Mouse (Mus musculus) retina, postnatal 7 days (tissue): ENCODE measurements at regions not wholly inside any gene's neighbourhood (a gene's known extent, or its start where the extent isn't known, plus 50 kb on each side); places are given as distances from the start of the nearest gene placed in this dataset.
"Not testable (repeated sequence)": the region's sequence is repeated elsewhere in the genome, so short reads cannot be mapped to it uniquely, and the experiment has no call there.

Experiments
- DNase-seq: peaks from one replicate; pipeline ENCODE4 v3.0.0-alpha.2; 2012; ENCODE audit warnings: low read depth, low spot score

- not testable (repeated sequence) for DNase-seq
Observed at GRCm38 (mm10) chr14:19080001-19080400, 185.9 kb upstream of the Ube2e2 start.

GRCm38 (mm10) chr14:19041984-19042760 lies 148.1 kb upstream of the Ube2e2 start:
- peak; percentile 46 for DNase-seq

GRCm38 (mm10) chr14:19020102-19020501 lies 126.0 kb upstream of the Ube2e2 start:
- DNase-seq = no peak

GRCm38 (mm10) chr14:19015406-19015805 lies 121.3 kb upstream of the Ube2e2 start:
- no peak for DNase-seq

GRCm38 (mm10) chr14:19013558-19013957 lies 119.5 kb upstream of the Ube2e2 start:
- not testable (repeated sequence) for DNase-seq

- no peak for DNase-seq
Observed at GRCm38 (mm10) chr14:18983901-18984300, 89.8 kb upstream of the Ube2e2 start.

GRCm38 (mm10) chr14:18963864-18964263 lies 69.8 kb upstream of the Ube2e2 start:
- DNase-seq = no peak

GRCm38 (mm10) chr14:18963287-18963686 lies 69.2 kb upstream of the Ube2e2 start:
- no peak for DNase-seq
